Mouse (Mus musculus) cerebellum, postnatal 25 days (tissue): ENCODE measurements around the gene Tspan5.

ENCODE experiments used
- DNase-seq, 2 experiments: peaks; one replicate each; pipeline ENCODE4 v3.0.0; 2021; ENCODE audit warnings: mixed read lengths in 2 of 2

Gene Tspan5

GRCm38 (mm10) chr3:138744030-138744774, 2.2 kb downstream of the Tspan5 start:
- peak in 1 of 2 experiments; percentile 38 for DNase-seq

GRCm38 (mm10) chr3:138745091-138745490, 3.1 kb downstream of the Tspan5 start:
- peak in 1 of 2 experiments; percentile 40 for DNase-seq

- no peak for DNase-seq
Observed at GRCm38 (mm10) chr3:138745596-138745995, 3.6 kb downstream of the Tspan5 start.

GRCm38 (mm10) chr3:138746556-138746955, 4.6 kb downstream of the Tspan5 start:
- peak in 1 of 2 experiments; percentile 16 for DNase-seq

- DNase-seq = peak in 1 of 2 experiments; percentile 8
Observed at GRCm38 (mm10) chr3:138747035-138747434, 5.0 kb downstream of the Tspan5 start.

- no peak for DNase-seq
Observed at GRCm38 (mm10) chr3:138747985-138748384, 6.0 kb downstream of the Tspan5 start.

GRCm38 (mm10) chr3:138749645-138750044, 7.7 kb downstream of the Tspan5 start:
- no peak for DNase-seq

- DNase-seq = no peak
Observed at GRCm38 (mm10) chr3:138751328-138751727, 9.3 kb downstream of the Tspan5 start.

- peak in 1 of 2 experiments; percentile 5 for DNase-seq
Observed at GRCm38 (mm10) chr3:138752056-138752455, 10.1 kb downstream of the Tspan5 start.

GRCm38 (mm10) chr3:138752769-138753168, 10.8 kb downstream of the Tspan5 start:
- DNase-seq = peak in 1 of 2 experiments; percentile 12

GRCm38 (mm10) chr3:138753182-138753885, 11.3 kb downstream of the Tspan5 start:
- DNase-seq = peak; percentile 69 to 74

- DNase-seq = peak in 1 of 2 experiments; percentile 18
Observed at GRCm38 (mm10) chr3:138754328-138754727, 12.3 kb downstream of the Tspan5 start.

- DNase-seq = no peak
Observed at GRCm38 (mm10) chr3:138757283-138757682, 15.3 kb downstream of the Tspan5 start.

GRCm38 (mm10) chr3:138759968-138760684, 18.1 kb downstream of the Tspan5 start:
- no peak for DNase-seq

- peak; percentile 74 to 75 for DNase-seq
Observed at GRCm38 (mm10) chr3:138760685-138761119, 18.7 kb downstream of the Tspan5 start.

GRCm38 (mm10) chr3:138761531-138761930, 19.5 kb downstream of the Tspan5 start:
- peak; percentile 56 to 58 for DNase-seq

- DNase-seq = peak in 1 of 2 experiments; percentile 14
Observed at GRCm38 (mm10) chr3:138763941-138764340, 21.9 kb downstream of the Tspan5 start.

GRCm38 (mm10) chr3:138764782-138765181, 22.8 kb downstream of the Tspan5 start:
- no peak for DNase-seq

- no peak for DNase-seq
Observed at GRCm38 (mm10) chr3:138767034-138767433, 25.0 kb downstream of the Tspan5 start.

GRCm38 (mm10) chr3:138768541-138769093, 26.6 kb downstream of the Tspan5 start:
- DNase-seq = no peak

- no peak for DNase-seq
Observed at GRCm38 (mm10) chr3:138770650-138771331, 28.8 kb downstream of the Tspan5 start.
